Mouse (Mus musculus): ENCODE data around the gene Lysmd4. TPM values are rescaled to one million over a fixed set of nuclear protein-coding genes. Genes with fewer than 3 reads are reported as not detected.
A peak's percentile ranks its signal among the peaks of the same experiment; 100 is the strongest.
"Not testable (repeated sequence)": the region's sequence is repeated elsewhere in the genome, so short reads cannot be mapped to it uniquely, and the experiment has no call there.

Lysmd4 gene
- polyA plus RNA-seq, 1 experiment from 2014 or later, result 12.7 TPM

DNA sequence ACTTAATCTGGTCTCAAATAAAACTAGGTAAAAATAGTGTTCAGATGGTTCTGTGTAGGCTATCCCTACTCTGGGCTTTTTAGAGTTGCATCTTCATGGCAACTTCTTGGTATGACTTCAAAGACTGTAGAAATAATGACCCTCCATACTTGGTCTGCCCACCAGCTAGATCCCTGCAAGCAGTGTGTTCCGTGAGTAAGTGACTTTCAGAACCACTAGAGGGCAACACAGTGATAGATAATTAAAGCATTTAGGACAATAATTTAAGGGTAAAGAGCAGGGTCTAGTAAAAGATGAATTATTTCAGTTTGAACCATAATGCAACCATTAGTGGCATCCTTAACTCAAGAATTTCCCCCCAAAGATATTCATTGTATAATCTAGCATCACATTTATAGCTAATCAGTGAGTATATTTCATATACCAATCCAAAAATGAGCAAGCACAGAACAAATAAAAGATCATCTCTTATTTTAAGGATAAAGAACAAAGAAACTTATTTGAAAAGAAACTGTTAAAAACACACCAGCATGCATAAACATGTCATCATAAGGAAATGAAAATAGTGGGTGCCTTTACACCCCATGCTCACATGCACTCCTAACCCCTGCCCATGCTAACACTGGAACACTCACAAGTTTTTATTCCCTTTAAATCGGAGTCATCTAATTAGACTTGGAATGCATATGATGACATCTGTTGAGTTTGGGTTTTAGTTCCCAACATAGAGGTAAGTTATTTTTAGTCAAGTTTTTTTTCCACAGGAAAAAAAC is 21.0 kb downstream of the Lysmd4 start:
- Histone ChIP-seq H3K4me2 (ENCODE audit: low read depth, low read length) (no peak overlapping the region), H3K9ac (ENCODE audit: low read length) (no peak overlapping the region), H3K9me3 (replicated peaks; ENCODE audit: control insufficient read depth, low read length) (no peaks in the 10 kb centered on the region), H3K27ac (ENCODE audit: low read length) (no peak overlapping the region), H3K4me3 (replicated peaks; ENCODE audit: low read length) (no peak overlapping the region), H3K4me1 (ENCODE audit: control insufficient read depth, insufficient read depth, low read length) (0 out of 2 replicates have a peak, but pooled peaks cover 6% of the 10 kb centered on the region), H3K27me3 (ENCODE audit: control insufficient read depth, insufficient read depth, low read length) (no peaks in the 10 kb centered on the region), H3K36me3 (ENCODE audit: control insufficient read depth, insufficient read depth, low read length) (no peaks in the 10 kb centered on the region)
- ATAC-seq (ENCODE audit: insufficient read depth, low FRiP score), result no peak
- 50% methylated on average over 2 of the region's 2 CpGs for WGBS

DNA sequence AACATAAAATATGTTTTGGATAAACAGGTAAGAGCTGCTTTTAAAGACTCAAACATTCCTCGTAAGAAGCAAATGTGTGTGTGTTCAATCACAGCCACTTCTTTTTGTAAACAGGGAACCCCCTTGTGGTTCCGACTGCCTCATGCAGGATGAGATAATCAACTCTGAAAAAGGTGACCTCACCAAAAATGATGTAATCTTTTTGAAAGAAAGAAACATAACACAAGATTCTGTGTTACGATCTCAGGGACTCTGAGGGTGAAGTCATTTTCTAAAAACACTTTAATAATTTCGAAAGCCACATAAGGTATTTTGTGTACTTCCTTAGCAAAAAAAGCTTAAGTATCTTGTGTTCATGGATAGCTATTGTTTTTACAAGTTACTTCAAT is 21.5 kb downstream of the Lysmd4 start:
- Histone ChIP-seq H3K27me3 (ENCODE audit: control insufficient read depth, insufficient read depth, low read length) (no peaks in the 10 kb centered on the region), H3K9ac (ENCODE audit: low read length) (no peak overlapping the region), H3K9me3 (replicated peaks; ENCODE audit: control insufficient read depth, low read length) (no peaks in the 10 kb centered on the region), H3K4me2 (ENCODE audit: low read depth, low read length) (no peak overlapping the region), H3K36me3 (ENCODE audit: control insufficient read depth, insufficient read depth, low read length) (no peaks in the 10 kb centered on the region), H3K4me1 (ENCODE audit: control insufficient read depth, insufficient read depth, low read length) (0 out of 2 replicates have a peak, but pooled peaks cover 7% of the 10 kb centered on the region), H3K27ac (ENCODE audit: low read length) (no peak overlapping the region), H3K4me3 (replicated peaks; ENCODE audit: low read length) (no peak overlapping the region)
- 49% methylated on average over 4 of the region's 4 CpGs for WGBS
- ATAC-seq (ENCODE audit: insufficient read depth, low FRiP score), result no peak

DNA sequence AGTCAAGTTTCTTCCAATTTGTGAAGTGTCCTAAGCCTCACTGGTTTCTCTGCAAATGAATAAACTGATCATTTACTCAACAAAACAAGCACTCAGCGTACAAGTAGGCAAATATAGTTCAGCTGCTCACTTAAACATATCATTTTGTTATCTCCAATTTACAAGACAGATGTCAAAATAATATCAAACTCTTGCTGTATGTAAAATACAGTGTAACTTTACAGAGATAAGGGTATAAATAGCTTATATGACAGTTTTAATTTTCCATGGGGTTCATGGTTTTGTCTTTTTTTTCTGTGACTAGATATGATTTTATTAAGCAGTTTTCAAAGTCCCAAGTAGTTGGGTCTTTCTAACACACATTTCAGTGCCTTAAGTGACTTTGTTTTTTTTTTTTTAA is 22.9 kb downstream of the Lysmd4 start:
- Histone ChIP-seq H3K36me3 (ENCODE audit: control insufficient read depth, insufficient read depth, low read length) (no peaks in the 10 kb centered on the region), H3K9me3 (replicated peaks; ENCODE audit: control insufficient read depth, low read length) (no peaks in the 10 kb centered on the region), H3K4me2 (ENCODE audit: low read depth, low read length) (no peak overlapping the region), H3K9ac (ENCODE audit: low read length) (no peak overlapping the region), H3K4me3 (replicated peaks; ENCODE audit: low read length) (no peak overlapping the region), H3K27ac (ENCODE audit: low read length) (no peak overlapping the region), H3K27me3 (ENCODE audit: control insufficient read depth, insufficient read depth, low read length) (no peaks in the 10 kb centered on the region), H3K4me1 (ENCODE audit: control insufficient read depth, insufficient read depth, low read length) (peaks cover 7% of the 10 kb centered on the region; the same call in 1 of the 2 replicates)
- no peak for ATAC-seq (ENCODE audit: insufficient read depth, low FRiP score)
- 54% methylated on average over 1 of the region's 1 CpGs for WGBS

- Histone ChIP-seq H3K4me2 (ENCODE audit: low read depth, low read length) (no peak overlapping the region), H3K36me3 (ENCODE audit: control insufficient read depth, insufficient read depth, low read length) (no peaks in the 10 kb centered on the region), H3K27ac (ENCODE audit: low read length) (no peak overlapping the region), H3K9me3 (replicated peaks; ENCODE audit: control insufficient read depth, low read length) (no peaks in the 10 kb centered on the region), H3K9ac (ENCODE audit: low read length) (no peak overlapping the region), H3K27me3 (ENCODE audit: control insufficient read depth, insufficient read depth, low read length) (no peaks in the 10 kb centered on the region), H3K4me3 (replicated peaks; ENCODE audit: low read length) (no peak overlapping the region), H3K4me1 (ENCODE audit: control insufficient read depth, insufficient read depth, low read length) (peaks cover 7% of the 10 kb centered on the region; the same call in 1 of the 2 replicates)
- ATAC-seq (ENCODE audit: insufficient read depth, low FRiP score), result no peak
- 74% methylated on average over 2 of the region's 2 CpGs for WGBS
Measured at GRCm38 (mm10) chr7:67246067-67246466, 23.7 kb downstream of the Lysmd4 start.

DNA sequence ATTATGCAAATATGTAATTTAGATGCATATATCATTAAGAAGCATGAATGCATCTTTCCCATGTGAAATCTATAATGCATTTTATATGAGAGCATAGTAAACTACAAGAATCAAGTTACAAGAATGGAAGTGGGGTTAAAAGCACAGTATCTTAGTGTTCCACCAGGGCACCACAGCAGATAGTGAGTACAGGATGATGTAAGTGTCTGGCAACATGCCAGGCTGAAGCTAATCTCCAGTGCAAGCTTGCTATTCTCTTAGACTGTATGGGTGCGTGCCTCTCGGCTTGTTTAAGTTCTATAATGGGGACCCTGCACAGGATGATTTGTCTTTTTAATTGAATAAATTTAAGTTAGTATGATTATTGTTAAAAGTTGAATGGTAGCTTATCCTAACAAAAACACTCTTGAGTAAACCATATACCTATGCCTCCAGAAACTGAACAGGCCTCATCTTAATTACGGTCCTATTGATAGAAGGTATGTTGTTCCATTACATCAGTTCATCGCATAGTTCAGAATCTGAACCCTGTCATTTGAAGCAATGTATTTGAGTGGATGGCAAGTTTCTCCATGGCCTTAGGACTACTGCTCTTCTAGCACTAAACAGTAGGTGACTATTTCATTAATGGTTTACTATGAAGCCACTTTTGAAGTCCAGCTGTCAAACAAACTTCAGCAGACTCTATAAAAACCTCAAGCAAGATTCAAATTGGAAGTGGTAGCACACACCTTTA is 37.7 kb downstream of the Lysmd4 start:
- ATAC-seq (ENCODE audit: insufficient read depth, low FRiP score), result peak; percentile 83
- WGBS, result 57% methylated on average over 4 of the region's 4 CpGs
- no peak overlapping the region for H3K4me3 ChIP-seq (replicated peaks; ENCODE audit: low read length)
- H3K27me3 ChIP-seq (ENCODE audit: control insufficient read depth, insufficient read depth, low read length), result no peaks in the 10 kb centered on the region
- no peaks in the 10 kb centered on the region for H3K9me3 ChIP-seq (replicated peaks; ENCODE audit: control insufficient read depth, low read length)
- no peak overlapping the region for H3K27ac ChIP-seq (ENCODE audit: low read length)
- H3K4me1 ChIP-seq (ENCODE audit: control insufficient read depth, insufficient read depth, low read length), result no peaks in the 10 kb centered on the region
- no peak overlapping the region for H3K4me2 ChIP-seq (ENCODE audit: low read depth, low read length)
- H3K9ac ChIP-seq (ENCODE audit: low read length), result no peak overlapping the region
- peaks cover 22% of the 10 kb centered on the region for H3K36me3 ChIP-seq (ENCODE audit: control insufficient read depth, insufficient read depth, low read length)

- H3K4me1 ChIP-seq (ENCODE audit: control insufficient read depth, insufficient read depth, low read length); H3K27ac ChIP-seq (ENCODE audit: low read length); H3K36me3 ChIP-seq (ENCODE audit: control insufficient read depth, insufficient read depth, low read length); H3K27me3 ChIP-seq (ENCODE audit: control insufficient read depth, insufficient read depth, low read length); H3K9ac ChIP-seq (ENCODE audit: low read length); ATAC-seq (ENCODE audit: insufficient read depth, low FRiP score); H3K4me3 ChIP-seq (replicated peaks; ENCODE audit: low read length); H3K9me3 ChIP-seq (replicated peaks; ENCODE audit: control insufficient read depth, low read length); H3K4me2 ChIP-seq (ENCODE audit: low read depth, low read length): not testable (repeated sequence)
- 65% methylated on average over 4 of the region's 4 CpGs for WGBS
Measured at GRCm38 (mm10) chr7:67270447-67270846, 48.1 kb downstream of the Lysmd4 start.

- Histone ChIP-seq H3K27ac (ENCODE audit: low read length) (no peak overlapping the region), H3K9ac (ENCODE audit: low read length) (no peak overlapping the region), H3K4me1 (ENCODE audit: control insufficient read depth, insufficient read depth, low read length) (0 out of 2 replicates have a peak, but pooled peaks cover 2% of the 10 kb centered on the region), H3K36me3 (ENCODE audit: control insufficient read depth, insufficient read depth, low read length) (no peaks in the 10 kb centered on the region), H3K27me3 (ENCODE audit: control insufficient read depth, insufficient read depth, low read length) (no peaks in the 10 kb centered on the region), H3K9me3 (replicated peaks; ENCODE audit: control insufficient read depth, low read length) (no peaks in the 10 kb centered on the region), H3K4me3 (replicated peaks; ENCODE audit: low read length) (no peak overlapping the region), H3K4me2 (ENCODE audit: low read depth, low read length) (no peak overlapping the region)
- ATAC-seq (ENCODE audit: insufficient read depth, low FRiP score), result no peak
- WGBS, result 85% methylated on average over 6 of the region's 6 CpGs
Measured at GRCm38 (mm10) chr7:67283581-67283980, 61.2 kb downstream of the Lysmd4 start.

GRCm38 (mm10) chr7:67287456-67287855 is 65.1 kb downstream of the Lysmd4 start:
- Histone ChIP-seq H3K9ac (ENCODE audit: low read length) (no peak overlapping the region), H3K4me3 (replicated peaks; ENCODE audit: low read length) (no peak overlapping the region), H3K4me1 (ENCODE audit: control insufficient read depth, insufficient read depth, low read length) (0 out of 2 replicates have a peak, but pooled peaks cover 2% of the 10 kb centered on the region), H3K9me3 (replicated peaks; ENCODE audit: control insufficient read depth, low read length) (no peaks in the 10 kb centered on the region), H3K27ac (ENCODE audit: low read length) (peak overlapping the region; percentile 80), H3K36me3 (ENCODE audit: control insufficient read depth, insufficient read depth, low read length) (no peaks in the 10 kb centered on the region), H3K27me3 (ENCODE audit: control insufficient read depth, insufficient read depth, low read length) (no peaks in the 10 kb centered on the region), H3K4me2 (ENCODE audit: low read depth, low read length) (no peak overlapping the region)
- peak; percentile 93 for ATAC-seq (ENCODE audit: insufficient read depth, low FRiP score)
- 67% methylated on average over 4 of the region's 4 CpGs for WGBS

GRCm38 (mm10) chr7:67291356-67291755 is 69.0 kb downstream of the Lysmd4 start:
- no peak overlapping the region for H3K9ac ChIP-seq (ENCODE audit: low read length)
- no peaks in the 10 kb centered on the region for H3K27me3 ChIP-seq (ENCODE audit: control insufficient read depth, insufficient read depth, low read length)
- no peak overlapping the region for H3K4me2 ChIP-seq (ENCODE audit: low read depth, low read length)
- no peak overlapping the region for H3K27ac ChIP-seq (ENCODE audit: low read length)
- 88% methylated on average over 1 of the region's 1 CpGs for WGBS
- 0 out of 2 replicates have a peak, but pooled peaks cover 2% of the 10 kb centered on the region for H3K36me3 ChIP-seq (ENCODE audit: control insufficient read depth, insufficient read depth, low read length)
- 0 out of 2 replicates have a peak, but pooled peaks cover 2% of the 10 kb centered on the region for H3K4me1 ChIP-seq (ENCODE audit: control insufficient read depth, insufficient read depth, low read length)
- H3K9me3 ChIP-seq (replicated peaks; ENCODE audit: control insufficient read depth, low read length), result no peaks in the 10 kb centered on the region
- no peak overlapping the region for H3K4me3 ChIP-seq (replicated peaks; ENCODE audit: low read length)
- no peak for ATAC-seq (ENCODE audit: insufficient read depth, low FRiP score)
